ENCODE assay signal across 16 mouse cellular contexts in the genomic region with DNA sequence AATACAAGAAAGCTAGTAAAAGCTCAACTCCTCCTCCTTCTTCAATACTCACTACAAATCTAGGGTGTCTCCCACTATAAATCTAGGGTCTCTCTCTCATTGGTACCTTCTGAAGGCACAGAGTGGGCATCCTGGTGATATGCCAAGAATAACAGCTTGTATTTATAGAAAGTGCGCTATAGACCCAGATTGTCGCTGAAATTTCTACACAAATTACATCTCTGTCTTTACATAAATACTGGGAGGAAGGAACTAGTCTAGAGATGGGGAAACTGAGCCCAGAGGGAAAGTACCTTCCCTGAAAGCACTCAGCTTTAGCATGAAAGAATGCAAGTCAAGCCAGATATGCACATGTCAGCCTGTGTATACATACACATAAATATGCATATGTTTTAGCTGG.
"Had no signal": no experiment of that assay in that cellular context is flagged by ENCODE, and none has a peak within 500 bp of the region (broad histone marks: within the 10 kb centered on the region; RNA-seq: fewer than 3 reads in every experiment).

No protein-coding gene starts in this region.

- H3K9me3 ChIP-seq: neural tube, embryonic 13.5 days; neural tube, embryonic 15.5 days; stomach, embryonic 15.5 days had no signal

- DNase-seq: retina, postnatal 1 day; right cerebral cortex, adult 18-20 months; right cerebral cortex, postnatal 14 days; right cerebral cortex, postnatal 25 days; right cerebral cortex, postnatal 4 days; spleen, adult 18-20 months; thymus, adult 18-20 months; thymus, adult 2 months; thymus, postnatal 14 days; thymus, postnatal 25 days; thymus, postnatal 36 days; thymus, postnatal 4 days had no signal

- H3K36me3 ChIP-seq: neural tube, embryonic 13.5 days; neural tube, embryonic 15.5 days; stomach, embryonic 15.5 days had no signal

- H3K27ac ChIP-seq: neural tube, embryonic 13.5 days; neural tube, embryonic 15.5 days; stomach, embryonic 15.5 days; stomach, postnatal 0 days had no signal

- H3K4me3 ChIP-seq: neural tube, embryonic 13.5 days; neural tube, embryonic 15.5 days; stomach, embryonic 15.5 days had no signal

- H3K4me2 ChIP-seq: neural tube, embryonic 13.5 days; neural tube, embryonic 15.5 days; stomach, embryonic 15.5 days had no signal

- H3K4me1 ChIP-seq: neural tube, embryonic 15.5 days had no signal

- H3K27me3 ChIP-seq: neural tube, embryonic 13.5 days; neural tube, embryonic 15.5 days; stomach, embryonic 15.5 days had no signal

- H3K9ac ChIP-seq: neural tube, embryonic 13.5 days; neural tube, embryonic 15.5 days; stomach, embryonic 15.5 days had no signal
